Mouse (Mus musculus) lung, embryonic 15.5 days (tissue): ENCODE results near the gene Mtnr1a. TPM values are rescaled to one million over a fixed set of nuclear protein-coding genes. Genes with fewer than 3 reads are reported as not detected.
A peak's percentile ranks its signal among the peaks of the same experiment; 100 is the strongest.

Source experiments
- ATAC-seq: fragments of 200-750 bp; cut with Nextera tagmentation; 2 replicates; pipeline ENCODE4 v1.8.0; 2017; ENCODE audit warnings: moderate number of reproducible peaks, borderline replicate concordance; ENCODE audit not compliant: low FRiP score, low TSS enrichment; ENCODE audit errors: extremely low read depth
- H3K27ac ChIP-seq: fragments of 300-500 bp; sonication (generic); 2 replicates; pipeline ENCODE4 v1.5.1; 2015; ENCODE audit warnings: moderate library complexity, mild to moderate bottlenecking, inconsistent platforms
- H3K27me3 ChIP-seq: fragments of 300-500 bp; sonication (generic); 2 replicates; pipeline ENCODE4 v1.6.1; 2015; ENCODE audit warnings: inconsistent platforms
- H3K36me3 ChIP-seq: fragments of 300-500 bp; sonication (generic); 2 replicates; pipeline ENCODE4 v1.6.1; 2015; ENCODE audit warnings: inconsistent platforms
- H3K4me1 ChIP-seq: fragments of 300-500 bp; sonication (generic); 2 replicates; pipeline ENCODE4 v1.6.1; 2015; ENCODE audit warnings: inconsistent platforms
- H3K4me2 ChIP-seq: fragments of 300-500 bp; sonication (generic); 2 replicates; pipeline ENCODE4 v1.6.1; 2015; ENCODE audit warnings: inconsistent platforms, mild to moderate bottlenecking, moderate library complexity
- H3K4me3 ChIP-seq: fragments of 300-500 bp; sonication (generic); 2 replicates; pipeline ENCODE4 v1.5.1; 2015; ENCODE audit warnings: mild to moderate bottlenecking, inconsistent platforms
- H3K9ac ChIP-seq: fragments of 300-500 bp; sonication (generic); 2 replicates; pipeline ENCODE4 v1.6.1; 2015; ENCODE audit warnings: inconsistent platforms
- H3K9me3 ChIP-seq: fragments of 300-500 bp; sonication (generic); 2 replicates; pipeline ENCODE4 v1.6.1; 2016; ENCODE audit warnings: inconsistent platforms
- WGBS: fragments of 180-500 bp; shearing (Covaris S2); methylation state at CpG from one replicate; pipeline ENCODE4 v1.1.7; 2015; 5-methylcytosine and 5-hydroxymethylcytosine counted together
- polyA plus RNA-seq: library from polyadenylated mRNA; unstranded; fragments of >200 nt; fragmentation: Nextera tagmentation; extraction: Ambion mirVana; gene quantifications from 2 replicates; pipeline ENCODE4 v1.2.1, GENCODE M21; 2015

Gene Mtnr1a
- polyA plus RNA-seq: 0.16 and 0.22 TPM in 2 replicates

DNA sequence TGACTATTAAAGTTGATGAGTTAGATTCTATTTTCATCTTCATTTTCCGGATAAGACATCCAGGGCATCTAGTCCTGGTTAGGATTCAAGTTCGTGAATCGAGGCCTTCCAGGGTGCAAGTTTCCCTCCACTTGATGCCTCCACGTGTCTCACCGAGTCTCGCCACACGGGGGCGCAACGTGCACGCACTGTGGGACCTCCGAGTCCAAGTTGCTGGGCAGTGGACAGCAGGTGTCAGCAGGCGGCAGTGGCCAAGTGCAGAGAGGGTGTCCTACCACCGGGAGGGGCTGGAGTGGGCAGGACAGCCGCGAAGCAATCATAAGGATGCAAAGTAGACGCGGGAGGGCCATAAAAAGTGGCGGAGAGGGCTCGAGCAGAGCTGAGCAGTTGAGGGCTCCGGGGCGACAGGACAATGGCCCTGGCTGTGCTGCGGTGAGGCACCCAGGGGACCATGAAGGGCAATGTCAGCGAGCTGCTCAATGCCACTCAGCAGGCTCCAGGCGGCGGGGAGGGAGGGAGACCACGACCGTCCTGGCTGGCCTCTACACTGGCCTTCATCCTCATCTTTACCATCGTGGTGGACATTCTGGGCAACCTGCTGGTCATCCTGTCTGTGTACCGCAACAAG, at the start of gene Mtnr1a:
TSS of gene Mtnr1a (plus strand) at position 379 of the 628 bp plus-strand sequence.
- peak within 1 kb of the TSS; percentile 60 for H3K4me2 ChIP-seq
- no peaks in the 10 kb centered on the region for H3K9me3 ChIP-seq
- no peaks in the 10 kb centered on the region for H3K36me3 ChIP-seq
- peaks cover 11% of the 10 kb centered on the region for H3K27me3 ChIP-seq
- 8% methylated on average over 27 of the region's 29 CpGs for WGBS
- H3K4me3 ChIP-seq: peak within 1 kb of the TSS; percentile 24
- H3K27ac ChIP-seq: no peak within 1 kb of the TSS
- H3K9ac ChIP-seq: no peak within 1 kb of the TSS
- ATAC-seq: peak; percentile 77; the same call in 1 of the 2 replicates
- H3K4me1 ChIP-seq: peaks cover 4% of the 10 kb centered on the region; the same call in 1 of the 2 replicates

DNA sequence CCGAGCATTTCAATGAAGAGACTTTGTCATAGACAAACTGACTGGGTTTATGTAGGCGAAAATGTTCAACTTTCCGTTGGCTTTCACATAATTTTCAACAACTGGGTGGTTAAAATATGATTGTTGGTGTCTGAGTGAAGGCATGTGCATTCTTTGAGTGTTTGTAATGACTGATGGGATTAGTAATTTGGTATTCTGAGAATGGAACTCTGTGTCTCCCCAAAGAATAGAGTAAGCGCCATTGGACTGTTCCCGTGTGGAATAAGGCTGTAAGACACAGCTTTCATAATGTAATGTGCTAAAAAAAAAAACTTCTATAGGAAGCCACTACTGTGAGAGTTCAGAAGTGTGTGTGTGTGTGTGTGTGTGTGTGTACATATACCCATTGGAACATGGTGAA, 49.7 kb upstream of the Mtnr1a start:
- H3K36me3 ChIP-seq: peaks cover 51% of the 10 kb centered on the region
- WGBS: 76% methylated on average over 5 of the region's 5 CpGs

DNA sequence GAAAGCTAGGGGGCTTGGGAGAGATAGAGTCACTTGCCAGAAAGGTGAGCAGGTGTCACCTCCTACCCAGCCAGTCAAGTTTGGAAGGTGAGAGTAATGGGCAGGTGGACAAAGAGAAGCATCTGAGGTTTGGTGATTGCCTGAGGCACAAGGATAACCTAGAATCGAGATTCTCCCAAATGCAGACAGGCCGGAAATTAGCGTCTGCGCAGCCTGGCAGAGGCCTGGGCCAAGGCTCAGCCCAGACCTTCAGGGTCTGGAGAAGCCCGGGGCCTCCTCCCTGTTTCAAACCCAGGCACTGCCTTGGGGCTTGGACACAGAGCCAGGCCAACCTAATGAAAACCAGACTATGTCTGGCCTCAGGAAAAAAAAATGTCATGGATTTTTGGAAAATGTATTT, 47.8 kb upstream of the Mtnr1a start:
- H3K4me2 ChIP-seq: no peak overlapping the region
- no peak overlapping the region for H3K9ac ChIP-seq
- H3K9me3 ChIP-seq: peaks cover 6% of the 10 kb centered on the region; the same call in 1 of the 2 replicates
- no peaks in the 10 kb centered on the region for H3K27me3 ChIP-seq
- ATAC-seq: no peak
- H3K36me3 ChIP-seq: peaks cover 66% of the 10 kb centered on the region
- no peak overlapping the region for H3K4me3 ChIP-seq
- 85% methylated on average over 5 of the region's 5 CpGs for WGBS
- no peaks in the 10 kb centered on the region for H3K4me1 ChIP-seq
- no peak overlapping the region for H3K27ac ChIP-seq

More for the DNA sequence above, 49.7 kb upstream of the Mtnr1a start:
- Histone ChIP-seq H3K4me1 (no peaks in the 10 kb centered on the region), H3K27ac (no peak overlapping the region), H3K9me3 (peaks cover 6% of the 10 kb centered on the region; the same call in 1 of the 2 replicates), H3K27me3 (no peaks in the 10 kb centered on the region), H3K4me3 (no peak overlapping the region), H3K9ac (no peak overlapping the region), H3K4me2 (no peak overlapping the region)
- ATAC-seq: no peak

DNA sequence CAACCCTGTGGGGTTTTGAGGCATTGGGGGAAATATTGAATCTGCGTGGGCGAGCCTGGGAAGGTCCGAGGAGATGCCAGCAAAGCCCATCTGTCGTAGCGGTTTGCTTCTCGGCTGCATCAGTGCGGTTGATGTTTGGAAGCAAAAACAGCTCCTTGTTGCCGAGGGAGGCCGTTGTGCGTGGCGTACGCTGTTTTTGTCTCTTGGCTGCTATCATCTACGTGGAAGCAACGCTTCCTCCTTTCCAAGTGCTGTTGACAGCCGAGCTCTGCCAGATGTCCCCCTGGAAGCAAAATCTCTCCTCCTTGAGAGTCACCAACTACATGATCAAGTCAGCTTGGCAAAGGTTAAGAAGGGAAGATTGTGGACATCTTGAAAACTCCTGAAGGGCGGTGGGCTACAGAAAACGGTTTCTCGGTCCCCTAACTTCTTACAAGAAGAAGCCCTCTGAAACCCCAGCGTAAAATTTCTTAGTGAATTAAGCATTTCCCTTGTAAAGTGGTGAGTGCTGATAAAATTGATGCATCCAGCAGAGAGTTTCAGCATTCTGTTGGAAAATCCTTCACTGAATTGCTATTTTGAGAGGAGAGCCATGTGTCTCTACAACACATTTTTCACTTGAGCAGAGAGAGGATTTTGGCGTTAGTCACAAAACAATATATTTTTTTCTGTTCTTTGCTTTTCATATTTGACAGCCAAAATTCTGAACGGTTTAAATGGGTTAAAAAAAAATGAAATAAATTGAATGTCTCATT, 46.8 kb upstream of the Mtnr1a start:
- no peak for ATAC-seq
- Histone ChIP-seq H3K9ac (no peak overlapping the region), H3K36me3 (peaks cover 73% of the 10 kb centered on the region), H3K27me3 (no peaks in the 10 kb centered on the region), H3K4me2 (no peak overlapping the region), H3K4me1 (no peaks in the 10 kb centered on the region), H3K27ac (no peak overlapping the region), H3K9me3 (peaks cover 6% of the 10 kb centered on the region; the same call in 1 of the 2 replicates), H3K4me3 (no peak overlapping the region)
- 73% methylated on average over 21 of the region's 21 CpGs for WGBS

DNA sequence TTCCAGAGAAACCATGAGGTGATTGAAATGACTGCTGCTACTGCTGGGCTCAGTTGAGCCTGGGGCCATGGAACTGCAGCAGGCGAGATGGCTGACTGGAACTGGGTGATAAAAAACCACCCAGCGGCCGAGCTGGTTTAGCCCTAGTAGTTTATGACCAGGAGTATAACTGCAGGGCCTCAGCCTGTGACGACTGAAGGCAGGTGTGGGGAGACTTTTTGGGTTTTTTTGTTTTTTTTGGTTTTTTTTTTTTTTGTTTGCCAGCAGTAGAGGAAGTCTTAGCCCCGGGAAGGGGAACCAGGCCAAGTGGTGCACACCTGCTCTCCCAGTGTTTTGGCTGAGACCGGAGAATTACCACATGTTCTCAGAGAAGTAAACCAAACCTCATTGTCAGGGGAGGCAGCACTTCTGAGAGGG, 40.8 kb upstream of the Mtnr1a start:
- H3K36me3 ChIP-seq: peaks cover 80% of the 10 kb centered on the region
- 77% methylated on average over 6 of the region's 6 CpGs for WGBS
- H3K4me2 ChIP-seq: no peak overlapping the region
- H3K9ac ChIP-seq: no peak overlapping the region
- H3K4me3 ChIP-seq: no peak overlapping the region
- no peaks in the 10 kb centered on the region for H3K27me3 ChIP-seq
- no peak overlapping the region for H3K27ac ChIP-seq
- no peak for ATAC-seq
- H3K9me3 ChIP-seq: peaks cover 6% of the 10 kb centered on the region; the same call in 1 of the 2 replicates
- H3K4me1 ChIP-seq: no peaks in the 10 kb centered on the region

DNA sequence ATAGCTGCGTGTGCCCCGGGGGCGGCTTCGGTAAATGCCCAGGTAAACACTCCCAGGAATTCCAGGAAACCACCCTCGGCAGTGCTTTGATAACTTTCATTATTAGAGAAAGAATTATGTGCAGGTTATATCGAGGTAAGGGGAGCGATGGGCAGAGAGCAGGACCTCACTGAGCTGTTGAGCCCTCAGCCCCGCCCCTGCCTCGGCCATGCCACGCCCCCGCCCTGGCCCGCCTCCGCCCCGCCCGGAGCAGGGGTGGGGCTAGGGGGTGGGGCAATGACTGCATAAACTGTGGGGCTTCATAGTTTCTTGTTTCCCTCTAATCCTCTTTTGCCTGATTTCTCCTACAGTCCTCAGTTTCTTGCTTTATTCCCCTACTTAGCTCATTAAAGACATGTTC, 30.6 kb upstream of the Mtnr1a start:
- ATAC-seq: peak; percentile 59; the same call in 1 of the 2 replicates
- no peaks in the 10 kb centered on the region for H3K9me3 ChIP-seq
- 77% methylated on average over 15 of the region's 15 CpGs for WGBS

DNA sequence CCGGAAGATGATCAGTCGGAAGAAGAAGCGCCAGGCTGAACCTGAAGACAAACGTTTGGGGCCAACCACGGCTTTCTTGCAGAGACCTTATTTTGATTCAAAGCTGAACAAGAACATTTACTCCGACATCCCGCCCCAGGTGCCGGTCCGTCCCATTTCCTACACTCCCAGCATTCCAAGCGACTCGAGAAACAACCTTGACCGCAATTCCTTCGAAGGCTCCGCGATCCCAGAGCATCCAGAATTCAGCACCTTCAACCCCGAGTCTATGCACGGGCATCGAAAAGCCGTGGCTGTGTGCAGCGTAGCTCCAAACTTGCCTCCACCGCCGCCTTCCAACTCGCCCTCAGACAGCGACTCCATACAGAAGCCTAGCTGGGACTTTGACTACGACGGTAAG, 24.8 kb upstream of the Mtnr1a start:
- WGBS: 93% methylated on average over 26 of the region's 26 CpGs
- Histone ChIP-seq H3K4me3 (no peak overlapping the region), H3K9me3 (no peaks in the 10 kb centered on the region), H3K27ac (no peak overlapping the region), H3K9ac (no peak overlapping the region), H3K4me2 (no peak overlapping the region), H3K36me3 (peaks cover 71% of the 10 kb centered on the region), H3K4me1 (no peaks in the 10 kb centered on the region), H3K27me3 (no peaks in the 10 kb centered on the region)
- no peak for ATAC-seq

More for the DNA sequence above, 30.6 kb upstream of the Mtnr1a start:
- no peak overlapping the region for H3K27ac ChIP-seq
- no peak overlapping the region for H3K4me2 ChIP-seq
- H3K36me3 ChIP-seq: peaks cover 90% of the 10 kb centered on the region
- H3K4me3 ChIP-seq: no peak overlapping the region
- H3K4me1 ChIP-seq: no peaks in the 10 kb centered on the region
- H3K27me3 ChIP-seq: no peaks in the 10 kb centered on the region
- H3K9ac ChIP-seq: no peak overlapping the region

DNA sequence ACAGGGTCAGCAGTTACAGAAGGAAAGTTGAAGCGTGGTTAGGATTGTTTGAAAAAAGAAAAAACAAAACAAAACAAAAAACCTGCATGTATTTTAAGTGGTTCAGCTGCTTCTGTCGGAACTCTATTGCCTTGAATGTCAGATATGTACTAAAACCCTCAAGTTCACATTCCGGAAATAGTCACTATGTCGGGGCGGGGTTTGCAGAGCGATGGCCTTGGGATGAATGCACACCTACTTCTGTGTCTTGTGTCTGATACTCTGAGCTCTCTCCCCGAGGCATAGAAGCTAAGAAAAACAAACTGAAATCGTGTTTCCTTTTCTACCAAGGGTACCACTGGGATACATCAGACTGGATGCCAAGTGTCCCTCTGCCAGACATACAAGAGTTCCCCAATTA, 18.5 kb upstream of the Mtnr1a start:
- no peak for ATAC-seq
- H3K27me3 ChIP-seq: no peaks in the 10 kb centered on the region
- no peaks in the 10 kb centered on the region for H3K4me1 ChIP-seq
- H3K9me3 ChIP-seq: no peaks in the 10 kb centered on the region
- H3K4me3 ChIP-seq: no peak overlapping the region
- H3K9ac ChIP-seq: no peak overlapping the region
- H3K36me3 ChIP-seq: peaks cover 51% of the 10 kb centered on the region
- H3K27ac ChIP-seq: no peak overlapping the region
- 77% methylated on average over 8 of the region's 8 CpGs for WGBS
- H3K4me2 ChIP-seq: no peak overlapping the region

DNA sequence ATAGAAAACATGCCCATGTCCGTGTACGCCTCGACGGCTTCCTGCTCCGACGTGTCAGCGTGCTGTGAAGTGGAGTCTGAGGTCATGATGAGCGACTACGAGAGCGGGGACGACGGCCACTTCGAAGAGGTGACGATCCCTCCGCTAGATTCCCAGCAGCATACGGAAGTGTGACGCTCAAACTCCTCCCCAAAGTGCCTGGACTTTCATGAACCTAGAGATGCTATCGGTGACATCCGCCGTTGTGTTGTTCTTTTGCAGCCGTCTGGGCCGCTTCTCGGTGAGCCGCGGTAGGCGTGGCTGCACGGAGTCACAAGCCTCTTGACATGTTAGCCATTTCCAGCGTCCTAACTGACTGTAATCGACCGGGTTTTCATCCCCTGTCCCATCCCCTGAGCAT, 17.7 kb upstream of the Mtnr1a start:
- Histone ChIP-seq H3K9ac (no peak overlapping the region), H3K27me3 (no peaks in the 10 kb centered on the region), H3K4me1 (no peaks in the 10 kb centered on the region), H3K27ac (no peak overlapping the region), H3K4me2 (no peak overlapping the region), H3K36me3 (peaks cover 50% of the 10 kb centered on the region), H3K9me3 (no peaks in the 10 kb centered on the region), H3K4me3 (no peak overlapping the region)
- WGBS: 91% methylated on average over 30 of the region's 30 CpGs
- ATAC-seq: no peak

DNA sequence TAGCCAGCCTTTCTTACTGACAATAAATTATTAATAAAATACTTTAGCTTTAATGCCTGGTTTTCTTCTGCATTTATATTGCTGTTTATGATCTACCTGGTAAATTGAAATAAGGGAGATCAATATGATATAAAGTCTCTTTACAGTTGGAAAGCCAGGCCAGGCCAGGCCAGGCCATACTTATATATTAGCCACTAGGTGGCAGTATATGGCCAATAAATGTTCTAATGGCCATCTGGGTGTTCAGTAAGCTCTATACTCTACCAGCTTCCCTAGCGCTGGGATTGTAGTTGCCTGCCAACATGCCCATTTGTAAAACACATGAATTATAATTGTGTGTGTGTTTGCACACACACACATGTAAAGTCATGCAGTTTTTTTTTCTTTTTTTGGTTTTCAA, 16.7 kb upstream of the Mtnr1a start:
- H3K4me1 ChIP-seq: no peaks in the 10 kb centered on the region
- no peak overlapping the region for H3K4me3 ChIP-seq
- no peaks in the 10 kb centered on the region for H3K27me3 ChIP-seq
- ATAC-seq: no peak
- H3K4me2 ChIP-seq: no peak overlapping the region
- no peak overlapping the region for H3K9ac ChIP-seq
- WGBS: 93% methylated on average over 1 of the region's 1 CpGs
- H3K36me3 ChIP-seq: peaks cover 50% of the 10 kb centered on the region
- no peak overlapping the region for H3K27ac ChIP-seq
- no peaks in the 10 kb centered on the region for H3K9me3 ChIP-seq

DNA sequence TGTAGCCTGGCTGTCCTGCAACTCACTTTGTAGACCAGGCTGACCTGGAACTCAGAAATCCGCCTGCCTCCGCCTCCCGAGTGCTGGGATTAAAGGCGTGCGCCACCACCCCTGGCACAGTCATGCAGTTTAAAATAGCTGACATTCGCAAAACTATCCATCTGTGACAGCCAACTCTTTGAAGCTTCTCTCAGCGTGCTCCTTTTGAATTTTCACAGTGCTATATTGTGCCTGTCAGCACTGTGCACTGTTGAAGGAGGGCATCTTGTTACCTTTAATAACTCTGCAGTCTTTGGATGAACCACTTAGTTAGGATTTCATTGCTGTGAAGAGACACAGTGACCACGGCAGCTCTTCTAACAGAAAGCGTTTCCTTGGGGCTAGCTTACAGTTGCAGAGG, 16.3 kb upstream of the Mtnr1a start:
- Histone ChIP-seq H3K4me1 (no peaks in the 10 kb centered on the region), H3K4me3 (no peak overlapping the region), H3K27ac (no peak overlapping the region), H3K36me3 (peaks cover 48% of the 10 kb centered on the region), H3K4me2 (no peak overlapping the region), H3K27me3 (no peaks in the 10 kb centered on the region), H3K9me3 (no peaks in the 10 kb centered on the region), H3K9ac (no peak overlapping the region)
- no peak for ATAC-seq
- 91% methylated on average over 9 of the region's 9 CpGs for WGBS

DNA sequence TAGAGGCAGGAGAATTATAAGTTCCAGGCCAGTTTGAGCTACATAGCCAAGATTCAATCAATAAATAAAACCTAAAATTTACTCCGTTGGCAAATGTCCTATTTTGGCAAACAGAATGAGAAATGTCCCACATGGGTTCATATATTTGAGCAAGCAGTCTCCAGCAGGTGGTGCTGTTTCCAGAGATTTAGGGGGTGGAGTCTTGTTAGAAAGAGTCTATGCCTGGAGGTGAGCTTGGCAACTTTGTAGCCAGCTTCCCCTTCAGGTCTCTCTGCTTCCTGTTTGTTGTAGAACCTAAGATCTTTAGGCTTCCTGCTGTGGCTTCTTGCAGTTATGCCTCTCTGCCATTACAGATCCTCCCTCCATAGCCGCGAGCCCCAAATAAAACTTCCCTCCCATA, 13.4 kb upstream of the Mtnr1a start:
- H3K4me2 ChIP-seq: no peak overlapping the region
- no peaks in the 10 kb centered on the region for H3K4me1 ChIP-seq
- H3K9me3 ChIP-seq: no peaks in the 10 kb centered on the region
- no peak overlapping the region for H3K4me3 ChIP-seq
- no peak overlapping the region for H3K9ac ChIP-seq
- ATAC-seq: no peak
- no peak overlapping the region for H3K27ac ChIP-seq
- peaks cover 38% of the 10 kb centered on the region for H3K36me3 ChIP-seq
- WGBS: 96% methylated on average over 3 of the region's 3 CpGs
- H3K27me3 ChIP-seq: no peaks in the 10 kb centered on the region
